Mouse (Mus musculus) liver, postnatal 0 days (tissue): ENCODE results near the gene Ppm1e.

Source experiments
- CTCF ChIP-seq: sonication (generic); IDR thresholded peaks from 2 replicates; pipeline ENCODE4 v1.5.1; 2016; ENCODE audit warnings: antibody characterized with exemption, low read depth
- EP300 ChIP-seq: IDR thresholded peaks from 2 replicates; pipeline ENCODE4 v1.6.1; 2016; ENCODE audit warnings: antibody characterized with exemption, low read depth, mild to moderate bottlenecking

DNA sequence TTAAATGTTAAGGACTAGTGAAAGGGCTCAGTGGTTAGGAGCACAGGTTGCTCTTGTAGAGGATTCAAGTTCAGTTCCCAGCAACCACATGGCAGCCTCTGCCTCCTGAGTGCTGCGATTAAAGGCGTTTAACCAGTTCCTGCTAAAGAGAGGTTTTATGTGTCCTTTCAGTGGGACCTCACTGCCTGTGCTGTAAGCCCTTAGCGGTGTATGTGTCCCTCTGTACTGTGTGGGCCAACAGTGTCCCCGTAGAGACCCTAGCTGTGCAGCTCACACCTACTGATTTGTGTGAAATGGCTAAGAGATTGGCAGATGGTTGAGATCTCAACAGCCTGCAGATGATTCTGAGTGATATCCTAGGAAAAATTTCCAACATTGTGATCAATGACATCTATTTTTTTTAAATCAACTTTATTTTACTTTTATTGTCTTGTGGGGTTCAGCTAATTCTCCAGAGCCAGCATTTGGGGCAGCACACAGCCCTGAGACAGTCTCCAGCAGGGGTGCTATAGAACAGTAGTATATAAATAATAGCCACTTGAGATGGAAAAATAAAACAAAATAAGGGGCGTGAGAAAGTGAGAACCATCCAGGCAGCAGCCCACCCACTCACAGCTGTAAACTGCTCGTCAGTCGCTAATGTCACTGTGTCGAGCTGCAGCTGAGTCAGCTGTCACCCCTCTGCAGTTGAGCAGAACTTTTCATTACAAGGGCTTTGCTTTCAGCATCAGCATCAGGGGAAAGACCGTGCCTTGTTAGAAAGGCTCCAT lies 111.9 kb downstream of the Ppm1e start:
- TF ChIP-seq CTCF = no peak
- TF ChIP-seq EP300 = no peak
